Mouse (Mus musculus): ENCODE data around the gene Atf1.

- TF ChIP-seq CTCF (IDR thresholded peaks at IDR 0.05; ENCODE audit: extremely low read depth, insufficient read depth, low read length) (no peak), POLR2A (IDR thresholded peaks at IDR 0.05; ENCODE audit: extremely low read depth, insufficient read depth, low read length) (no peak)
These were observed 44.9 kb upstream of the Atf1 start for GRCm38 (mm10) chr15:100182526-100183280.
